Mouse (Mus musculus) lung, adult 18-20 months (tissue): Measurements from ENCODE around the gene Foxn3.
A peak's percentile ranks its signal among the peaks of the same experiment; 100 is the strongest.

ENCODE experiments used
- DNase-seq, 2 experiments: peaks; one replicate each; pipeline ENCODE4 v3.0.0; 2022; ENCODE audit warnings: mixed read lengths in 2 of 2

The Foxn3 gene

GRCm38 (mm10) chr12:99563219-99564059 is at the start of gene Foxn3:
Foxn3 (minus strand) TSS chr12:99563582.
- peak; percentile 65 for DNase-seq

GRCm38 (mm10) chr12:99612181-99612871 is 48.9 kb upstream of the Foxn3 start:
- no peak for DNase-seq

- DNase-seq, result no peak
Observed at GRCm38 (mm10) chr12:99610868-99611267, 47.5 kb upstream of the Foxn3 start.

- no peak for DNase-seq
Observed at GRCm38 (mm10) chr12:99610069-99610815, 46.9 kb upstream of the Foxn3 start.

- DNase-seq, result peak in 1 of 2 experiments; percentile 21
Observed at GRCm38 (mm10) chr12:99609643-99610042, 46.3 kb upstream of the Foxn3 start.

GRCm38 (mm10) chr12:99608279-99608955 is 45.0 kb upstream of the Foxn3 start:
- DNase-seq, result no peak

- no peak for DNase-seq
Observed at GRCm38 (mm10) chr12:99603381-99603780, 40.0 kb upstream of the Foxn3 start.

GRCm38 (mm10) chr12:99601841-99602240 is 38.5 kb upstream of the Foxn3 start:
- no peak for DNase-seq

GRCm38 (mm10) chr12:99601392-99601791 is 38.0 kb upstream of the Foxn3 start:
- DNase-seq, result no peak

GRCm38 (mm10) chr12:99599606-99600005 is 36.2 kb upstream of the Foxn3 start:
- DNase-seq, result no peak

GRCm38 (mm10) chr12:99596397-99596796 is 33.0 kb upstream of the Foxn3 start:
- no peak for DNase-seq

- no peak for DNase-seq
Observed at GRCm38 (mm10) chr12:99587338-99587737, 24.0 kb upstream of the Foxn3 start.

- no peak for DNase-seq
Observed at GRCm38 (mm10) chr12:99579989-99580388, 16.6 kb upstream of the Foxn3 start.

GRCm38 (mm10) chr12:99576682-99577081 is 13.3 kb upstream of the Foxn3 start:
- DNase-seq, result no peak

- no peak for DNase-seq
Observed at GRCm38 (mm10) chr12:99574299-99574698, 10.9 kb upstream of the Foxn3 start.

GRCm38 (mm10) chr12:99573036-99573435 is 9.7 kb upstream of the Foxn3 start:
- DNase-seq, result no peak

GRCm38 (mm10) chr12:99571999-99572398 is 8.6 kb upstream of the Foxn3 start:
- DNase-seq, result no peak

- DNase-seq, result peak; percentile 33 to 36
Observed at GRCm38 (mm10) chr12:99570197-99570956, 7.0 kb upstream of the Foxn3 start.

GRCm38 (mm10) chr12:99565606-99566005 is 2.2 kb upstream of the Foxn3 start:
- DNase-seq, result no peak

GRCm38 (mm10) chr12:99564301-99564910 is 1.0 kb upstream of the Foxn3 start:
- DNase-seq, result no peak

GRCm38 (mm10) chr12:99562867-99563189 is 554 bp downstream of the Foxn3 start:
- peak in 1 of 2 experiments; percentile 31 for DNase-seq
